Mouse (Mus musculus) MEL (cell line): ENCODE results near the gene Endou. TPM values are rescaled to one million over a fixed set of nuclear protein-coding genes. Genes with fewer than 3 reads are reported as not detected.

Experiments used
- DNase-seq: peaks from one replicate; pipeline ENCODE4 v3.0.0; 2011; ENCODE audit warnings: low read depth, low spot score
- H3K27ac ChIP-seq: 2 replicates; pipeline ENCODE4 v1.5.1; 2012; ENCODE audit warnings: low read depth, mild to moderate bottlenecking, control low read depth, low read length, moderate library complexity; ENCODE audit not compliant: control insufficient read depth
- H3K27me3 ChIP-seq, 2 experiments: fragments of 150-350 bp in 1 of 2; sonication (generic) in 1 of 2; 2 replicates each; pipeline ENCODE4 v1.6.1; 2012; ENCODE audit warnings: low read length in 2 of 2, mild to moderate bottlenecking in 2 of 2, improper control_type of control experiment in 1 of 2, moderate library complexity in 1 of 2; ENCODE audit not compliant: insufficient read depth in 2 of 2, control insufficient read depth in 1 of 2
- H3K36me3 ChIP-seq, 2 experiments: 2 replicates each; pipeline ENCODE4 v1.6.1; 2012 to 2014; ENCODE audit warnings: low read length in 2 of 2, improper control_type of control experiment in 1 of 2, inconsistent platforms in 1 of 2, mild to moderate bottlenecking in 1 of 2; ENCODE audit not compliant: insufficient read depth in 2 of 2, control insufficient read depth in 1 of 2
- H3K4me1 ChIP-seq, 2 experiments: fragments of 150-350 bp in 1 of 2; sonication (generic) in 1 of 2; 2 replicates each; pipeline ENCODE4 v1.6.1; 2012; ENCODE audit warnings: low read length in 2 of 2, improper control_type of control experiment in 1 of 2, mild to moderate bottlenecking in 1 of 2; ENCODE audit not compliant: insufficient read depth in 2 of 2, control insufficient read depth in 1 of 2
- H3K4me3 ChIP-seq, 2 experiments: fragments of 150-350 bp in 1 of 2; sonication (generic) in 1 of 2; 2 replicates each; pipeline ENCODE4 v1.5.1; 2012; ENCODE audit warnings: low read depth in 2 of 2, low read length in 2 of 2, mild to moderate bottlenecking in 2 of 2, moderate library complexity in 2 of 2, control low read depth in 1 of 2, improper control_type of control experiment in 1 of 2; ENCODE audit not compliant: control insufficient read depth in 1 of 2, insufficient read depth in 1 of 2
- H3K79me2 ChIP-seq: 2 replicates; pipeline ENCODE4 v1.6.1; 2012; ENCODE audit warnings: mild to moderate bottlenecking, low read length, moderate library complexity; ENCODE audit not compliant: control insufficient read depth, poor library complexity, insufficient read depth
- H3K9ac ChIP-seq: 2 replicates; pipeline ENCODE4 v1.6.1; 2012; ENCODE audit warnings: low read depth, mild to moderate bottlenecking, control low read depth, low read length, moderate library complexity; ENCODE audit not compliant: control insufficient read depth, poor library complexity, severe bottlenecking
- H3K9me3 ChIP-seq: fragments of 150-350 bp; sonication (generic); replicated peaks from 2 replicates; pipeline ENCODE4 v1.6.1; 2012; ENCODE audit warnings: mild to moderate bottlenecking, low read length, improper control_type of control experiment, moderate library complexity; ENCODE audit not compliant: insufficient read depth
- CHD1 ChIP-seq: IDR thresholded peaks from 2 replicates; pipeline ENCODE4 v1.6.1; 2012; ENCODE audit warnings: low read depth, mild to moderate bottlenecking, inconsistent platforms, low read length, improper control_type of control experiment
- CHD2 ChIP-seq: IDR thresholded peaks from 2 replicates; pipeline ENCODE4 v1.6.1; 2011; ENCODE audit warnings: low read length, improper control_type of control experiment
- CTCF ChIP-seq, 3 experiments: IDR thresholded peaks in 2 of 3; conservative IDR thresholded peaks in 1 of 3; 2 replicates each; pipeline ENCODE4 v1.5.1; 2011 to 2012; ENCODE audit warnings: low read length in 3 of 3, low read depth in 2 of 3, mild to moderate bottlenecking in 2 of 3, improper control_type of control experiment in 1 of 3, inconsistent platforms in 1 of 3, mixed read lengths in 1 of 3, moderate library complexity in 1 of 3; ENCODE audit not compliant: control insufficient read depth in 1 of 3, insufficient read depth in 1 of 3, poor library complexity in 1 of 3, severe bottlenecking in 1 of 3
- EP300 ChIP-seq, 2 experiments: IDR thresholded peaks; 2 replicates each; pipeline ENCODE4 v1.6.1; 2011; ENCODE audit warnings: improper control_type of control experiment in 2 of 2, low read length in 2 of 2, low read depth in 1 of 2, mild to moderate bottlenecking in 1 of 2
- ETS1 ChIP-seq: IDR thresholded peaks from 2 replicates; pipeline ENCODE4 v1.6.1; 2012; ENCODE audit warnings: low read depth, mild to moderate bottlenecking, inconsistent platforms, low read length, improper control_type of control experiment, moderate library complexity
- GATA1 ChIP-seq: IDR thresholded peaks from 2 replicates; pipeline ENCODE4 v1.6.1; 2011; ENCODE audit warnings: low read depth, low read length, improper control_type of control experiment
- JUND ChIP-seq: IDR thresholded peaks from 2 replicates; pipeline ENCODE4 v1.6.1; 2011; ENCODE audit warnings: low read depth, mild to moderate bottlenecking, improper control_type of control experiment, low read length
- MAFK ChIP-seq: IDR thresholded peaks from 2 replicates; pipeline ENCODE4 v1.6.1; 2011; ENCODE audit warnings: low read depth, mild to moderate bottlenecking, low read length, improper control_type of control experiment, borderline replicate concordance
- MEF2A ChIP-seq: IDR thresholded peaks from 2 replicates; pipeline ENCODE4 v1.6.1; 2014; ENCODE audit warnings: low read depth, mild to moderate bottlenecking, inconsistent platforms, low read length, improper control_type of control experiment; ENCODE audit not compliant: poor library complexity, insufficient replicate concordance, severe bottlenecking; ENCODE audit errors: extremely low read depth
- MXI1 ChIP-seq: IDR thresholded peaks from 2 replicates; pipeline ENCODE4 v1.6.1; 2011; ENCODE audit warnings: mild to moderate bottlenecking, low read depth, low read length, improper control_type of control experiment
- MYB ChIP-seq: IDR thresholded peaks from 2 replicates; pipeline ENCODE4 v1.6.1; 2011; ENCODE audit warnings: mild to moderate bottlenecking, low read depth, low read length, improper control_type of control experiment
- NELFE ChIP-seq: IDR thresholded peaks from 2 replicates; pipeline ENCODE4 v1.6.1; 2011; ENCODE audit warnings: low read depth, low read length, improper control_type of control experiment
- NRF1 ChIP-seq: IDR thresholded peaks from 2 replicates; pipeline ENCODE4 v1.6.1; 2014; ENCODE audit warnings: low read depth, mild to moderate bottlenecking, inconsistent platforms, low read length, improper control_type of control experiment, moderate library complexity; ENCODE audit not compliant: poor library complexity, insufficient read depth, severe bottlenecking
- POLR2A ChIP-seq, 2 experiments: IDR thresholded peaks; 2 replicates each; pipeline ENCODE4 v1.6.1; 2011 to 2012; ENCODE audit warnings: low read length in 2 of 2, mild to moderate bottlenecking in 2 of 2, control low read depth in 1 of 2, improper control_type of control experiment in 1 of 2, low read depth in 1 of 2, moderate library complexity in 1 of 2; ENCODE audit not compliant: control insufficient read depth in 1 of 2, insufficient read depth in 1 of 2, poor library complexity in 1 of 2
- RAD21 ChIP-seq: IDR thresholded peaks from 2 replicates; pipeline ENCODE4 v1.6.1; 2011; ENCODE audit warnings: mild to moderate bottlenecking, low read depth, low read length, improper control_type of control experiment
- SIN3A ChIP-seq: IDR thresholded peaks from 2 replicates; pipeline ENCODE4 v1.6.1; 2012; ENCODE audit warnings: low read length, improper control_type of control experiment, inconsistent platforms
- TAL1 ChIP-seq: IDR thresholded peaks from 2 replicates; pipeline ENCODE4 v1.6.1; 2012; ENCODE audit warnings: mild to moderate bottlenecking, inconsistent platforms, low read length, moderate library complexity, mixed read lengths
- TBP ChIP-seq: IDR thresholded peaks from 2 replicates; pipeline ENCODE4 v1.8.0; 2011; ENCODE audit warnings: low read depth, low read length, improper control_type of control experiment
- TCF12 ChIP-seq: IDR thresholded peaks from 2 replicates; pipeline ENCODE4 v1.6.1; 2014; ENCODE audit warnings: low read depth, mild to moderate bottlenecking, inconsistent platforms, low read length, improper control_type of control experiment, moderate library complexity
- polyA plus RNA-seq, 2 experiments: library from polyadenylated mRNA; stranded (reverse) in 1 of 2; unstranded in 1 of 2; fragments of >175 nt in 1 of 2; fragments of >200 nt in 1 of 2; gene quantifications; 2 replicates each; pipeline versions ENCODE4 v1.2.1 to v1.2.4; 2012; ENCODE audit warnings: low replicate concordance in 2 of 2, low read depth in 1 of 2; ENCODE audit not compliant: insufficient read length in 2 of 2, insufficient read depth in 1 of 2, missing spikeins in 1 of 2
- total RNA-seq: library from RNA; depleted of rRNA; stranded (reverse); fragments of 300-350 nt; gene quantifications from 2 replicates; pipeline ENCODE4 v1.2.3, GENCODE M21; 2012

The Endou gene
- total and polyA plus RNA-seq, 3 experiments, result 0.08 to 0.10 TPM; not detected in 1

DNA sequence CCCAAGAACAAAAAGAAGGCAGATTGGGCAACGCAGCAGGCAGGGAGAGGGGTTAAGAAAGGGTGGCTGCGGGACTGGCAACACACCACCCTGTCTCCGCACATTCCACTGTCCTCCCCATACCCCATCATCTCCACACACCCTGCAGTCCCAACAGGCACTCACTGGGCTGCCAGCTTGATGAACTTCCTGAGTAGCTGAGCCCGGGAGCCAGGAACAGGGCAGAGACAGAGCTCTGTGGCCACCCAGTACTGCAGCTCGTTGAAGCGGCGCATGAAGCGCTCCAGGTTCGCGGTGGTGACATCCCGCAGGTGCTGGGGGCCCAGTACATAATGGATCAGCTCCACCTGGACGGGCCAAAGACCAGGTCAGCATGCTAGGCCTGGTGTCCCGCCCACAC lies 18.7 kb upstream of the Endou start:
- no peak overlapping the region for H3K4me3 ChIP-seq
- H3K9me3 ChIP-seq, result no peaks in the 10 kb centered on the region
- peaks cover 0 to 34% of the 10 kb centered on the region in 2 experiments; a peak in 2 of 4 replicates for H3K36me3 ChIP-seq
- no peak for TF ChIP-seq SIN3A
- TF ChIP-seq CTCF (IDR thresholded peaks at IDR 0.05 in 2 of 3, conservative IDR thresholded peaks at IDR 0.05 in 1 of 3; ENCODE audit: control insufficient read depth in 1 of 3, insufficient read depth in 1 of 3, low read depth in 2 of 3, low read length in 3 of 3, poor library complexity in 1 of 3, severe bottlenecking in 1 of 3), result no peak
- TF ChIP-seq NRF1, result no peak
- no peak for TF ChIP-seq CHD1
- no peak for TF ChIP-seq MXI1
- TF ChIP-seq RAD21, result no peak
- no peak for TF ChIP-seq TAL1
- no peak for TF ChIP-seq JUND
- no peak for TF ChIP-seq POLR2A (IDR thresholded peaks at IDR 0.05; ENCODE audit: control insufficient read depth in 1 of 2, insufficient read depth in 1 of 2, low read depth in 1 of 2, low read length in 2 of 2, poor library complexity in 1 of 2)
- no peak for TF ChIP-seq CHD2
- TF ChIP-seq ETS1, result no peak
- no peak for TF ChIP-seq MEF2A
- no peak for TF ChIP-seq TCF12
- TF ChIP-seq MYB, result no peak
- no peak for TF ChIP-seq NELFE
- TF ChIP-seq GATA1, result no peak
- TF ChIP-seq MAFK, result no peak
- no peak overlapping the region for H3K9ac ChIP-seq
- no peaks in the 10 kb centered on the region for H3K27me3 ChIP-seq
- H3K79me2 ChIP-seq, result no peaks in the 10 kb centered on the region; the same call in 1 of the 2 replicates
- H3K4me1 ChIP-seq, result peaks cover 9 to 56% of the 10 kb centered on the region in 2 experiments
- no peak overlapping the region for H3K27ac ChIP-seq
- no peak for DNase-seq

DNA sequence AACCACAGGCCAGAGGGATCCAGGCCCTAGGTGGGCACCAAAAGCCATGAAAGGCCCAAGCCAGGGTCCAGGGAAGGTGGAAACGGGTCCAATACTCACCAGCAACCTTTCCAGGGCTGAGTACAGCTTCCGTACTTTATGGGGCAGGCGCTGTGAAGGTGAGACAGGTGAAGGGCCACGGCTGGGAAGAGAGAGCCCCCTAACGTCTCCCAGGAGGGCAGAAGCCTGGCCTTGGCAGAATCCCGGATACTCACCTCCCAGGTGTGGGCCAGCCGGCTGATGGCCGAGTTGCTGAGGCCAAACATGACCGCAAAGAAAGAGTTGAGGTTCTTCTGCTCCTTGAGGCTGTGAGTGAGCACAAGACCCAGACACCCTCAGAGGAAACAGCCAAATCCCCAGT lies 18.3 kb upstream of the Endou start:
- peaks cover 0 to 37% of the 10 kb centered on the region in 2 experiments; a peak in 2 of 4 replicates for H3K36me3 ChIP-seq
- no peak overlapping the region for H3K4me3 ChIP-seq
- no peaks in the 10 kb centered on the region for H3K9me3 ChIP-seq
- TF ChIP-seq SIN3A, result no peak
- TF ChIP-seq EP300 (IDR thresholded peaks at IDR 0.05; ENCODE audit: low read depth in 1 of 2, low read length in 2 of 2), result no peak
- TF ChIP-seq TBP, result no peak
- TF ChIP-seq NELFE, result no peak
- TF ChIP-seq POLR2A (IDR thresholded peaks at IDR 0.05; ENCODE audit: control insufficient read depth in 1 of 2, insufficient read depth in 1 of 2, low read depth in 1 of 2, low read length in 2 of 2, poor library complexity in 1 of 2), result no peak
- no peaks in the 10 kb centered on the region for H3K27me3 ChIP-seq
- no peak for DNase-seq
- H3K79me2 ChIP-seq, result no peaks in the 10 kb centered on the region; the same call in 1 of the 2 replicates
- no peak overlapping the region for H3K9ac ChIP-seq
- no peak overlapping the region for H3K27ac ChIP-seq
- peaks cover 9 to 58% of the 10 kb centered on the region in 2 experiments for H3K4me1 ChIP-seq
